Mouse (Mus musculus): ENCODE measurements around the gene Fezf1.

DNA sequence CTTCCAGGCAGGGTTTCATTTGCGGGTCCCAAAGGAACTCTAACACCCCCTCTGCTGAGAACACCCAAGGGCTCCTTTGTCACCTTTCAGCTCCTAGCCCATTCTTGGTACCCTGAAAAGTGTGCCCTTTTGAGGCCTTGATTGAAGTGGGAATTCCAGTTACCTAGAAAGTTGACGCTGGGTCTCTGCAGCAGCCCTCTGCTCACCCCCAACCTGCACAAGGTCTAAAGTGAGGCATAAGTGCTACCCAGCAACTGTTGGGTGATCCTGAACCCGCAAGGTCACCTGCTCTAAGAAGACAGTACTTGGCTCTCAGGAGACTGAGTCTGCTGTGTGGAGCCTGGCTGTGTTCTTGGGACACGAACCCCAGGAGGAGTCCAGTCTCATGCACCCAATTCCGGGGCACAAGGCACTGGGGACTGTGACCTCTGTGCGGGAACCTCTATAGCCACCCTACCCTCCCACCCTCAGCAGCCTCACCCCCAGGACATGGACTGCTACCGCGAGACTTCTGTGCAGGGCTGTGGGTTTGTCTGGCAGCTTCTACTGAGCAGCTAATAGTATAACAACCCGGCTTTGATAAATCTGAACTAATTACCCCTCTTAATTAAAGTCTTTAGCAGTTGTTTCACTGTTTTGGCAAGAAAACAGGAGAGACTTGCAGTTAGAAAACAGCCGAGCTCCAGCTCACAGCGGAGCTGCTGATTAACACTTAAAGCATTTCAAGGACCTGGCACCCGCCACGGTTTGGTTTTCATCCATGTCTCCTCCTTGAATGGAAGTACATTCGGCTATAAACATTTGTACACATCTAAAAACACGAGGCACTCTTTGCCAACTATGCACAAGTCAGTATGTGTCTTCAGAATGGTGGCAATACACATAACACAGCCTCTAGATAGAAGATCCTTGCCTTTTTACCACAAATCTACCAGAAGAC is 4.1 kb downstream of the Fezf1 start:
- no peak for TF ChIP-seq CTCF (IDR thresholded peaks at IDR 0.05; ENCODE audit: low read depth, low read length)
- no peak for TF ChIP-seq EP300 (IDR thresholded peaks at IDR 0.05; ENCODE audit: insufficient read depth, low read depth, low read length)
- no peak for TF ChIP-seq POLR2A (IDR thresholded peaks at IDR 0.05; ENCODE audit: insufficient read depth, low read length)
